Mouse (Mus musculus) urinary bladder, adult 2 months (tissue): ENCODE data around the gene Clns1a. TPM values are rescaled to one million over a fixed set of nuclear protein-coding genes. Genes with fewer than 3 reads are reported as not detected.
A peak's percentile ranks its signal among the peaks of the same experiment; 100 is the strongest.

Experiments used
- DNase-seq: peaks from one replicate; pipeline ENCODE4 v3.0.0; 2022; ENCODE audit warnings: low spot score
- polyA plus RNA-seq: library from polyadenylated mRNA; depleted of rRNA; stranded (reverse); fragments of >200 nt; gene quantifications from 2 replicates; pipeline ENCODE4 v1.2.3, GENCODE M21; 2012; rRNA removed

Gene Clns1a
- polyA plus RNA-seq = 47.7 and 55.6 TPM in 2 replicates

DNA sequence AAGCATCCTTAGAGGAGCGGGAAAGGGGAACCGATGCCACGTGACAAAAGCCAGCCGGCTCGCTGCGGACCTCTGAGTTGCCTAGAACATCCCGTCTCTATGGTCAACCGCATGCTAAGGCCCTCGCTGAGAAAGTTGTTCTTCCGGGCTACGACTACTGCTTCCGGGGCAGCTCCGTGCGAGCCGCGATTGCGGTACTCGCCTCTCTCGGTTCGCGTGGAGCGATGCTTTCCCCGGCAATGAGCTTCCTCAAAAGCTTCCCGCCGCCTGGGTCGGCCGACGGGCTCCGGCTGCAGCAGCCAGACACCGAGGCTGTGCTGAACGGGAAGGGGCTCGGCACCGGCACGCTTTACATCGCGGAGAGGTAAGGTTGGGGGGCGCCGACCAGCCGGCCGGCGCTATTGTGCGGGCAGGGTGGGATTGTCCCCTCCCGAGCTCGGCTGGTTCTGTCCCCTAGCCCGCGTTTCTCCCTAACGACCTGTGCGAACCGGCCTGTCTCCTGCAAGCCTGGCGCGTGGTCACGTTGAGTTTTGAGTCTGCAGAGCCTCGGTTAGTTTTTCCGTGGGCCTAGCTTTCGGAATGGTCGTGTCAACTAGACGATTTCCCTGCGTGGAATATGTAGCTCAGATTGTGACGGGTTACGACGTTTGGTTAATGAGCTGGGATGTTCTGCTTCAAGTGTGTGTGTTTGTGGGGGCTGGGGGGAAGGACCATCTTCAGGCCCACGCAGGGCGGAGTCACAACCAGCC is at the start of gene Clns1a:
Gene Clns1a (plus strand): TSS at position 129 of the 749 bp plus-strand sequence.
- DNase-seq = peak; percentile 89

DNA sequence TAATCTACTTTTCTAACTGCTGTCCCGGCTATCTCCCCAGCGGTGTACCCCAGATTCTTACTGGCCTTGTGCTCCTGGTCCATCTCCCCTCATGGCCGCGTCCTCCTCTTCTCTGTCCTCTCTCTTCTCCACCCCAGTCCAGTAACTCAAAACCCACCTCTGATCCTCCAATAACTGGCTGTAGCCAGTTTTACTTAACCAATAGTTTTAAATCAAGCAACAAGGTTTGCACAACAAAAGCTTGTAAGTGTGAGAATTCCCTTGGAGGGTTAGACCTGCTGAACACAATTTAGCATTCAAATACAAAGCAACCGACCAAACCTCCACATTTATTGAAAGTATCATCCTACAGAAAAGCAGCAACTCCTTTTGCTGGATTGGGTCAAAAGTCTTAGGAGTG is 48.8 kb upstream of the Clns1a start:
- DNase-seq = no peak

- no peak for DNase-seq
Measured at GRCm38 (mm10) chr7:97650729-97651128, 45.7 kb upstream of the Clns1a start.

DNA sequence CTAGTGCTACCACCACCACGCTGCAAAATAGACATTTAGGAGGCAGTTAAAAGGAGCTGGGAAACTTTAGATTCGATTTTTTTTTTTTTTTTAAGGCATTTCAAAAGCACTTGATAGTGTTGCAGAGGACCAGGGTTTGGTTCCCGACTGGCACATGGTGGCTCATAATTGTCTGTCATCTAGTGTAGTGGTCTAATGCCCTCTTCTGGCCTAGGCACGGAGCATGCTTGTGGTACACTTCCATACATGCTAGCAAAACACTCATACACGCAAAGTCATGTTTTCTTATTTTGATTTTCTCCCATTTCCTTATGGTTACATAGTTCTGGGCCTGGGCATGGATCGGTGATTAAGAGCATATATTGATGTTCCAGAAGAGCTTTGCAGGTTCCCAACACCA is 40.3 kb upstream of the Clns1a start:
- no peak for DNase-seq

DNA sequence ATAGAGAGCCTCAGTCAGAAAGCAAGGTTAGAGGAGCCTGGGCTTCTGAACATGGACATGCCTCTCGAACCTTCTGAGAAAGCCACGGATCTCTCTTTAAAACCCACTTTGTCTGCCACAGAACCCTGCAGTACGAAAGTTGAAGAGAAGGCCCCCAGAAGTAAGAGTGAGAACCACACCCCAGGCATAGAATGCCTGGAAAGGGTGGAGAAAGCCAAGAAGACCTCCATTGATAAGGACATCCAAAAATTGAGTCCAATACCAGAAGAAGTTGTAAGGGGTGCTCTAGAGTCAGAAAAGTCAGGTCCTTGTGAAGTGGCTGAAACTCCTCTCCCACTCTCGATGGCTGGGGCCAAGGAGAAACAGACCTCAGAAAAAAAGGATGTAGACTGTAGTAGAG is 34.8 kb upstream of the Clns1a start:
- DNase-seq = no peak

GRCm38 (mm10) chr7:97679239-97679638 is 17.2 kb upstream of the Clns1a start:
- no peak for DNase-seq

- DNase-seq = no peak
Measured at GRCm38 (mm10) chr7:97687831-97688230, 8.6 kb upstream of the Clns1a start.

DNA sequence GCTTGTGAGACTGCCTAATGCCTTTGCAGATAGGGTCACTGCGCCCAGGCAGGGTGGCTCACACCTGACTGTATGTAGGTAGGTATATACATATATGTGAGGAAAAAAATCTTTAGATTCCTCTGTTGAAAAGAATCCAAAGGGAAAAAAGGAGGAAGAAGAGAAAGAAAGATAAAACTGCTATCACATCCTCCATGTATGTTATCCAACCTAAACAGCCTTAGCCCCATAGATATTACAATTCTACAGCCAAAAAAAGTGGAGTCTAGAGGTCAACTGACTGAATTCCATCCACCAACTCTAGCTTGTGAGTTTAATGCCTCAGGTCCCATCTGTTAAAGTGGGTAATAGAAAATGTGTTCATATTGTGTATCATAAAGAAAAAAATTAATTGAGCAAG is 993 bp upstream of the Clns1a start:
- DNase-seq = no peak

GRCm38 (mm10) chr7:97696133-97696505 is 315 bp upstream of the Clns1a start:
- no peak for DNase-seq

- DNase-seq = no peak
Measured at GRCm38 (mm10) chr7:97700173-97700572, 3.7 kb downstream of the Clns1a start.

GRCm38 (mm10) chr7:97701106-97701505 is 4.7 kb downstream of the Clns1a start:
- DNase-seq = no peak

DNA sequence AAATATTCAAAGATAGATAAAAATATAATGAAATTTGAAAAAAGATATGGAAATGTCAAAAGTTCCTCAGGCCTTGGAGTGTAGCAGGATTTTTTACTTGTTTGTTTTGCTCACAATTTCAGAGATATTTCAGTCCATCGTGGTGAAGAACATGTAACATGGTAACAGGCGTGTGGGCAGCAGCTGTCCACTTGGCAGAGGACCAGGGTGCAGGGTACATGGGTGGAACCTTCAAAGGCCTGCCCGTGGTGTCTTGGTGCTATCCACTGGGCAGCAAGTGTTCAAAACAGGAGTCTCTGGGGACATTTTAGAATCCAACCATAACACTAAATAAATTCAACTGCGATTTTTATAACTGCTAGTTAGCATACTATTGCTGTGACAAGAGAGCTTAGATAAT is 10.7 kb downstream of the Clns1a start:
- no peak for DNase-seq

GRCm38 (mm10) chr7:97707809-97708208 is 11.4 kb downstream of the Clns1a start:
- no peak for DNase-seq

GRCm38 (mm10) chr7:97709204-97709603 is 12.8 kb downstream of the Clns1a start:
- DNase-seq = no peak

- no peak for DNase-seq
Measured at GRCm38 (mm10) chr7:97714651-97715050, 18.2 kb downstream of the Clns1a start.

DNA sequence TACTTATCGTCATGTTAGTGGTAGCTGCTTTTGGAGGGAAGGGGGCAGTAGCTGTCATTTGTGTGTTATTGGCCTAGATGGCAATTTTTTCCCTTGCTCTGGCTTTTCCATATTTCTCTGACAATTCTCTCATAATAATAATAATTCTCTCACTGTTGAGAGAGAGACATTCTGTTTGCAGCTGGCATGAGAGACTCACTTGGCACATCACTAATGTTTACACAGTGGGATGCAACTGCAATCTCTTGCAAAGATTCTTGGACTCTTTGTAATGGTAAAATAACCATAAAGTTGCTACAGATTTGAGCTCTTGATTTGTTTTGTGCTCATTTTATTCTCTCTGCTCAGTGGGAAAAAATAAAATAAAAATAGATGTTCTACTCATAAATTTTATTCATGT is 20.9 kb downstream of the Clns1a start:
- DNase-seq = no peak

DNA sequence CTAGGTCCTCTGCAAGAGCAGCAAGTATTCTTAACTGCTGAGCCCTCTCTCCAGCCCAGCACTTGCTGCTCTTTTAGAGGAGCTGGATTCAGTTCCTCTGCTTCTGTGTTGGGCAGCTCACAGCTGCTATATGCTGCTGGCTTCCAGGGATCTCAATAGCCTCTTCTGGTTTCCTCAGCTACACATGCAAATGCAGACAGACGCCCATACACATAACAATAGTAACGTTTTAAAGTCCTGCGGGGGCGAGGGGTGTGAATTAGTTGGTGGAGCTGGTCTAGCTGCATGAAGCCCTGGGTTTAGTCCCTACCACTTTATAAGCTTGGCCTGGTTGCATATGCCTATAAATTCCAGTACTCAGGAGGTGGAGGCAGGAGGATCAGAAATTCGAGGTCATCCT is 22.6 kb downstream of the Clns1a start:
- DNase-seq = no peak

GRCm38 (mm10) chr7:97720109-97720508 is 23.7 kb downstream of the Clns1a start:
- no peak for DNase-seq

DNA sequence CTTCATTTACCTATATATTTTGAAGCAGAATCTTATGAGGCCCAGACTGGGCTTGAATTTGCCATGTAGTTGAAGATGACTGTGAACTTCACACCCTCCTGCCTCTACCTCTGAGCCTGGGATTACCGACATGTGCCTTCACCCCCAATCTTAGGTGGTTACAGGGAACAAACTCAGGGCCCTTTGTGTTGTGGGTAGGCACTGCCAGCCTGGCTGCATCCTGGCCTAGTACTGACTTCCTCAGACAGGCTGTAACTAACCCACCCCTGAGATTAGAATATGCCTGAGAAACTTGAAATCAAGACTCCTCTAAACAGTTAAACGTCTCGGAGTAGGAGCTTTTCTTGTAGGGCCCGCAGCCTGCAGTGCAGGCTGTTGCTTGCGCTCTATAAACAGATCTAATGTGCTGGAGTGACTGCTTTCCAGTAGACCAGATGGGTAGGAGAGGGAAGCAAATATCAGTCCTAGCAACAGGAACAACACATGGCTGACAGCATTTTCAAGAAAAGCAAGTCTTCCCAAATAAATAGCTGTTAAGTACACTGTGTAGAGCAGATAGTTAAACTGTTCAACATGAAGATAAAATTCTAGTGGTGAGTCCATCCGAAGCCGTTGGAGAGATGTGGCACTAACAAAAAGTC is 26.0 kb downstream of the Clns1a start:
- DNase-seq = no peak

DNA sequence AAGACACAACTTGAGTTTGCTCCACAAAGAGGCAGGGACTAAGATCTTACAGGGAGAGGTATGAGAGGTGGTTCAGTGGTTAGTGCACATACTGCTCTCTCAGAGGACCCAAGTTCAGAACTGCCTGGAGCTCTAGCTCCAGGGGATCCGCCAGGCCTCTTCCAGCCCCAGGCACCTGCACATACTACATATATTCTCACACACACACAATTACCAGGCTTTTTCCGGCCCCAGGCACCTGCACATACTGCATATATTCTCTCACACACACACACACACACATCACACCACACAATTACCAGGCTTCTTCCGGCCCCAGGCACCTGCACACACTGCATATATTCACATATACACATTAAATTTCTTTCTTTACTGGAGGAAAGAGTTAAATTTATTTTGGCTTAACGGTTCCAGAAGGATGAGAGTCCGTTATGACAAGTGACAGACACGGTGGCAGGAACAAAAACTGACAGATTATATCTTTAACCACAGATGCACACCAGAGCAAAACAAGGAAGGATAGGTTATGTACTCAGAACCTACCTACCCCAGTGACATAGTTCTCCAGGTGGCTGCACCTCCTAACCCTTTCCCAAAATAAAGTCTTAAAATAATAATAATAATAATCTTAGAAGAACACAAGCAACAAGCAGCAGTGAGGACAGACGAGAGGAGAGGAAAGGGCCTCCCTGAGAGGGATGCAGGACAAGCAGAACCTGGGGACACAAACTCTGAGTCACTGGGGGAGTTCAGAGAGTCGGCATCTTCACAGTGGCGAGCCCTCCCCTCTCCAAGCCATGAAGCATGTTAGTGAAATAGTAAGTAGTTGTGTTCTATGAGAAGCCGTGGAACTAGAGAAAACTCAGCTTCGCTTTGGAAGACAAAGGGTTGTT is 27.5 kb downstream of the Clns1a start:
- no peak for DNase-seq

- no peak for DNase-seq
Measured at GRCm38 (mm10) chr7:97725401-97725800, 29.0 kb downstream of the Clns1a start.

DNA sequence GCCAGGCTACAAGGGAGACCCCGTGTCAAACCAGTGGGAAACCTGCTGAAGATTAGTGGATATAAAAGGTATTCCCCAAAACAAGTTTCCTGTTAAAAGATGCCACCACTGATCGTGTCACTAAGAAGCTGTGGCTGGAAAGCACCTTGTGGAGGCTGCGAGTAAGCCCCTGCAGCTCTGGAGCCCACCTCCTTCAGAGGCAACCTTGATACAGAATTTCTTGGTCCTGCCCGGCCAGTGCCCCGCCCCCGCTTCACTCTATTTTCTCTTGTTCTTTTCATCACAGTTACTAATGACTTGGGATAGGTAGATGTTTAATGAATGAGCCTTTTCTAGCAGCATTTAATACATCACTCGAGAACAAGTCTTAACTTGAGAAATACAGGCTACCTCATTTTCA is 29.6 kb downstream of the Clns1a start:
- DNase-seq = no peak

DNA sequence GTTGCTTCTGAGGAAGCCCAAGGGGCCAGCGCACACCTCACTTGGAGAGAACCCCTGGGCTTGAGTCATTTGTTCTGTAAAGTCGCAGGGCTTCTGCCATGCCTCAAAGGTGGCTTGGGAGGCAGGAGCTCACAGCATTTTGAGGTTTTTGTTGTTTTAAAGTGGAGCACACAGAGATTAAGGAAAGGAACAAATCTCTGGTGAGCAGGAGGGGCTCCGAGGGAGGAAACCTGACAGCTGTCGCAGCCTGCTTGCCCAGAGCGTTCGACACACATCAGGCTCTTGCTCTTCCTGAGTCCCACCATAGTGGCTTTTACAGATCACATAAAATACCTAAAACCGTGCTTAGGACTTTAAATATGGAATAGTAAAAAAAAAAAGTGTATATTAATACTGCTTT is 30.3 kb downstream of the Clns1a start:
- DNase-seq = no peak
